Mouse (Mus musculus) hindbrain, embryonic 12.5 days (tissue): ENCODE measurements around the gene Rbm44. TPM values are rescaled to one million over a fixed set of nuclear protein-coding genes. Genes with fewer than 3 reads are reported as not detected.

Source experiments
- ATAC-seq: fragments of 200-750 bp; cut with Nextera tagmentation; 2 replicates; pipeline ENCODE4 v1.8.0; 2017; ENCODE audit warnings: moderate TSS enrichment; ENCODE audit not compliant: low FRiP score
- H3K27ac ChIP-seq: fragments of 300-500 bp; sonication (generic); 2 replicates; pipeline ENCODE4 v1.5.1; 2016; ENCODE audit warnings: mild to moderate bottlenecking
- H3K27me3 ChIP-seq: fragments of 300-500 bp; sonication (generic); 2 replicates; pipeline ENCODE4 v1.6.1; 2016; ENCODE audit warnings: mild to moderate bottlenecking
- H3K36me3 ChIP-seq: fragments of 300-500 bp; sonication (generic); 2 replicates; pipeline ENCODE4 v1.6.1; 2016; ENCODE audit warnings: mild to moderate bottlenecking
- H3K4me1 ChIP-seq: fragments of 300-500 bp; sonication (generic); 2 replicates; pipeline ENCODE4 v1.6.1; 2016
- H3K4me2 ChIP-seq: fragments of 300-500 bp; sonication (generic); replicated peaks from 2 replicates; pipeline ENCODE4 v1.6.1; 2016; ENCODE audit warnings: mild to moderate bottlenecking
- H3K4me3 ChIP-seq: fragments of 300-500 bp; sonication (generic); 2 replicates; pipeline ENCODE4 v1.5.1; 2016; ENCODE audit warnings: mild to moderate bottlenecking
- H3K9ac ChIP-seq: fragments of 300-500 bp; sonication (generic); 2 replicates; pipeline ENCODE4 v1.6.1; 2016; ENCODE audit warnings: mild to moderate bottlenecking, moderate library complexity
- H3K9me3 ChIP-seq: fragments of 300-500 bp; sonication (generic); replicated peaks from 2 replicates; pipeline ENCODE4 v1.6.1; 2016; ENCODE audit warnings: mild to moderate bottlenecking
- WGBS: fragments of 180-500 bp; shearing (Covaris S2); methylation state at CpG from one replicate; pipeline ENCODE4 v1.1.7; 2016; 5-methylcytosine and 5-hydroxymethylcytosine counted together
- polyA plus RNA-seq: library from polyadenylated mRNA; unstranded; fragments of >200 nt; fragmentation: Nextera tagmentation; extraction: Ambion mirVana; gene quantifications from 2 replicates; pipeline ENCODE4 v1.2.1, GENCODE M21; 2016

Rbm44 gene
- polyA plus RNA-seq, 1 experiment from 2014 or later: 1.5 TPM

- peak overlapping the region; percentile 62 for H3K9ac ChIP-seq
- WGBS: 7% methylated on average over 14 of the region's 14 CpGs
- ATAC-seq: no peak
- H3K9me3 ChIP-seq: no peaks in the 10 kb centered on the region
- no peak overlapping the region for H3K27ac ChIP-seq
- H3K36me3 ChIP-seq: no peaks in the 10 kb centered on the region
- H3K4me3 ChIP-seq: peak overlapping the region; percentile 40
- H3K4me1 ChIP-seq: peaks cover 15% of the 10 kb centered on the region
- H3K4me2 ChIP-seq: peak overlapping the region; percentile 83
- peaks cover 30% of the 10 kb centered on the region for H3K27me3 ChIP-seq
Measured at GRCm38 (mm10) chr1:91180174-91180565, 35.3 kb downstream of the Rbm44 start.

- peaks cover 30% of the 10 kb centered on the region for H3K27me3 ChIP-seq
- no peak for ATAC-seq
- H3K4me2 ChIP-seq: no peak overlapping the region
- H3K9me3 ChIP-seq: no peaks in the 10 kb centered on the region
- H3K4me1 ChIP-seq: peaks cover 15% of the 10 kb centered on the region
- no peak overlapping the region for H3K27ac ChIP-seq
- H3K4me3 ChIP-seq: no peak overlapping the region
- 82% methylated on average over 6 of the region's 6 CpGs for WGBS
- no peak overlapping the region for H3K9ac ChIP-seq
- H3K36me3 ChIP-seq: no peaks in the 10 kb centered on the region
Measured at GRCm38 (mm10) chr1:91180723-91181122, 35.8 kb downstream of the Rbm44 start.

GRCm38 (mm10) chr1:91181261-91181660 is 36.4 kb downstream of the Rbm44 start:
- ATAC-seq: no peak
- WGBS: 51% methylated on average over 5 of the region's 5 CpGs
- Histone ChIP-seq H3K9me3 (no peaks in the 10 kb centered on the region), H3K4me1 (peaks cover 15% of the 10 kb centered on the region), H3K4me3 (no peak overlapping the region), H3K36me3 (no peaks in the 10 kb centered on the region), H3K27ac (no peak overlapping the region), H3K9ac (no peak overlapping the region), H3K4me2 (no peak overlapping the region), H3K27me3 (peaks cover 30% of the 10 kb centered on the region)

- peaks cover 30% of the 10 kb centered on the region for H3K27me3 ChIP-seq
- no peak overlapping the region for H3K4me3 ChIP-seq
- no peak overlapping the region for H3K9ac ChIP-seq
- no peak overlapping the region for H3K27ac ChIP-seq
- no peaks in the 10 kb centered on the region for H3K9me3 ChIP-seq
- 54% methylated on average over 12 of the region's 12 CpGs for WGBS
- H3K4me1 ChIP-seq: peaks cover 15% of the 10 kb centered on the region
- H3K36me3 ChIP-seq: no peaks in the 10 kb centered on the region
- H3K4me2 ChIP-seq: no peak overlapping the region
- ATAC-seq: no peak
Measured at GRCm38 (mm10) chr1:91181784-91182450, 37.0 kb downstream of the Rbm44 start.

GRCm38 (mm10) chr1:91183305-91183704 is 38.4 kb downstream of the Rbm44 start:
- Histone ChIP-seq H3K36me3 (no peaks in the 10 kb centered on the region), H3K27me3 (peaks cover 28% of the 10 kb centered on the region), H3K4me3 (no peak overlapping the region), H3K9me3 (no peaks in the 10 kb centered on the region), H3K9ac (no peak overlapping the region), H3K4me1 (peaks cover 15% of the 10 kb centered on the region), H3K4me2 (no peak overlapping the region), H3K27ac (no peak overlapping the region)
- 81% methylated on average over 10 of the region's 10 CpGs for WGBS
- ATAC-seq: no peak

- H3K4me1 ChIP-seq: no peaks in the 10 kb centered on the region
- H3K27me3 ChIP-seq: 0 out of 2 replicates have a peak, but pooled peaks cover 3% of the 10 kb centered on the region
- no peaks in the 10 kb centered on the region for H3K36me3 ChIP-seq
- no peak overlapping the region for H3K9ac ChIP-seq
- H3K4me2 ChIP-seq: no peak overlapping the region
- no peak overlapping the region for H3K4me3 ChIP-seq
- 89% methylated on average over 6 of the region's 6 CpGs for WGBS
- H3K27ac ChIP-seq: no peak overlapping the region
- no peaks in the 10 kb centered on the region for H3K9me3 ChIP-seq
- ATAC-seq: no peak
Measured at GRCm38 (mm10) chr1:91186677-91187076, 41.8 kb downstream of the Rbm44 start.

- Histone ChIP-seq H3K4me1 (no peaks in the 10 kb centered on the region), H3K9me3 (no peaks in the 10 kb centered on the region), H3K4me3 (no peak overlapping the region), H3K27me3 (0 out of 2 replicates have a peak, but pooled peaks cover 3% of the 10 kb centered on the region), H3K36me3 (no peaks in the 10 kb centered on the region), H3K4me2 (no peak overlapping the region), H3K27ac (no peak overlapping the region), H3K9ac (no peak overlapping the region)
- ATAC-seq: no peak
- WGBS: 91% methylated on average over 5 of the region's 5 CpGs
Measured at GRCm38 (mm10) chr1:91187315-91187714, 42.4 kb downstream of the Rbm44 start.

- H3K27ac ChIP-seq: no peak overlapping the region
- no peak overlapping the region for H3K4me3 ChIP-seq
- 87% methylated on average over 7 of the region's 7 CpGs for WGBS
- H3K9ac ChIP-seq: no peak overlapping the region
- H3K4me2 ChIP-seq: no peak overlapping the region
- ATAC-seq: no peak
- no peaks in the 10 kb centered on the region for H3K27me3 ChIP-seq
- no peaks in the 10 kb centered on the region for H3K9me3 ChIP-seq
- no peaks in the 10 kb centered on the region for H3K36me3 ChIP-seq
- H3K4me1 ChIP-seq: no peaks in the 10 kb centered on the region
Measured at GRCm38 (mm10) chr1:91187786-91188640, 43.1 kb downstream of the Rbm44 start.

GRCm38 (mm10) chr1:91188851-91189460 is 44.1 kb downstream of the Rbm44 start:
- no peaks in the 10 kb centered on the region for H3K9me3 ChIP-seq
- no peak overlapping the region for H3K4me3 ChIP-seq
- no peak overlapping the region for H3K9ac ChIP-seq
- no peak for ATAC-seq
- no peaks in the 10 kb centered on the region for H3K27me3 ChIP-seq
- H3K4me2 ChIP-seq: no peak overlapping the region
- H3K4me1 ChIP-seq: no peaks in the 10 kb centered on the region
- H3K27ac ChIP-seq: no peak overlapping the region
- no peaks in the 10 kb centered on the region for H3K36me3 ChIP-seq
- WGBS: 93% methylated on average over 10 of the region's 10 CpGs

- no peak overlapping the region for H3K4me2 ChIP-seq
- ATAC-seq: no peak
- no peak overlapping the region for H3K9ac ChIP-seq
- WGBS: 75% methylated on average over 8 of the region's 8 CpGs
- no peaks in the 10 kb centered on the region for H3K27me3 ChIP-seq
- no peak overlapping the region for H3K27ac ChIP-seq
- no peak overlapping the region for H3K4me3 ChIP-seq
- H3K4me1 ChIP-seq: no peaks in the 10 kb centered on the region
- H3K9me3 ChIP-seq: no peaks in the 10 kb centered on the region
- H3K36me3 ChIP-seq: no peaks in the 10 kb centered on the region
Measured at GRCm38 (mm10) chr1:91192184-91192583, 47.3 kb downstream of the Rbm44 start.

- ATAC-seq: no peak
Measured at GRCm38 (mm10) chr1:91193242-91193641, 48.4 kb downstream of the Rbm44 start.

GRCm38 (mm10) chr1:91193680-91194079 is 48.8 kb downstream of the Rbm44 start:
- no peak overlapping the region for H3K4me2 ChIP-seq
- H3K4me1 ChIP-seq: no peaks in the 10 kb centered on the region
- no peak for ATAC-seq
- 81% methylated on average over 4 of the region's 4 CpGs for whole genome bisulfite sequencing
- no peak overlapping the region for H3K9ac ChIP-seq
- no peak overlapping the region for H3K27ac ChIP-seq
- H3K27me3 ChIP-seq: no peaks in the 10 kb centered on the region
- no peaks in the 10 kb centered on the region for H3K9me3 ChIP-seq
- no peaks in the 10 kb centered on the region for H3K36me3 ChIP-seq
- no peak overlapping the region for H3K4me3 ChIP-seq

More at GRCm38 (mm10) chr1:91193242-91193641, 48.4 kb downstream of the Rbm44 start:
- Histone ChIP-seq H3K4me3 (no peak overlapping the region), H3K4me2 (no peak overlapping the region), H3K36me3 (no peaks in the 10 kb centered on the region), H3K4me1 (no peaks in the 10 kb centered on the region), H3K9me3 (no peaks in the 10 kb centered on the region), H3K27me3 (no peaks in the 10 kb centered on the region), H3K27ac (no peak overlapping the region), H3K9ac (no peak overlapping the region)
- 85% methylated on average over 4 of the region's 4 CpGs for WGBS
